In genomic region chrX:157501871-157502270, GRCm38 (mm10) we compare ENCODE assay signal across 21 mouse cellular contexts.
"Had no signal": no experiment of that assay in that cellular context is flagged by ENCODE, and none has a peak within 500 bp of the region (broad histone marks: within the 10 kb centered on the region; RNA-seq: fewer than 3 reads in every experiment).

No protein-coding gene starts in this region.

- H3K4me2 ChIP-seq: kidney, embryonic 15.5 days; limb, embryonic 12.5 days; liver, embryonic 13.5 days; midbrain, embryonic 13.5 days had no signal

- DNase-seq: kidney, adult 2 months; kidney, postnatal 10 days; kidney, postnatal 36 days; layer of hippocampus, postnatal 36 days; liver, embryonic 13.5 days; lung, postnatal 14 days; right cerebral cortex, adult 18-20 months; right cerebral cortex, postnatal 14 days; right cerebral cortex, postnatal 4 days; thymus, adult 2 months; thymus, postnatal 14 days; thymus, postnatal 4 days had no signal

- H3K9me3 ChIP-seq: kidney, embryonic 15.5 days; limb, embryonic 12.5 days; liver, embryonic 13.5 days; midbrain, embryonic 10.5 days; midbrain, embryonic 13.5 days had no signal

- H3K9ac ChIP-seq: kidney, embryonic 15.5 days; limb, embryonic 12.5 days; liver, embryonic 13.5 days; midbrain, embryonic 13.5 days had no signal

- H3K36me3 ChIP-seq: kidney, embryonic 15.5 days; limb, embryonic 12.5 days; liver, embryonic 13.5 days; midbrain, embryonic 10.5 days; midbrain, embryonic 13.5 days had no signal

- H3K4me1 ChIP-seq: kidney, embryonic 15.5 days; limb, embryonic 12.5 days; liver, embryonic 13.5 days; midbrain, embryonic 10.5 days; midbrain, embryonic 13.5 days had no signal

- H3K27me3 ChIP-seq: liver, embryonic 13.5 days; midbrain, embryonic 13.5 days had no signal

- ATAC-seq: intestine, postnatal 0 days; midbrain, embryonic 13.5 days; midbrain, embryonic 16.5 days had no signal

- H3K4me3 ChIP-seq: kidney, embryonic 15.5 days; left cerebral cortex, adult 2 months; limb, embryonic 12.5 days; liver, embryonic 13.5 days; megakaryocyte, embryonic 14.5 days; midbrain, embryonic 10.5 days; midbrain, embryonic 13.5 days had no signal

- H3K27ac ChIP-seq: kidney, embryonic 15.5 days; left cerebral cortex, adult 2 months; limb, embryonic 12.5 days; liver, embryonic 13.5 days; midbrain, embryonic 10.5 days; midbrain, embryonic 13.5 days; stomach, postnatal 0 days had no signal
